Mouse (Mus musculus) cerebellum, adult 11-12 months (tissue): ENCODE results near the gene Zfp418.
A peak's percentile ranks its signal among the peaks of the same experiment; 100 is the strongest.
"Not testable (repeated sequence)": the region's sequence is repeated elsewhere in the genome, so short reads cannot be mapped to it uniquely, and the experiment has no call there.

ENCODE experiments used
- DNase-seq: peaks from one replicate; pipeline ENCODE4 v3.0.0; 2022

The Zfp418 gene

GRCm38 (mm10) chr7:7171227-7172147 lies at the start of gene Zfp418:
TSS of gene Zfp418 (plus strand) at chr7:7171330.
- peak; percentile 68 for DNase-seq

GRCm38 (mm10) chr7:7121602-7121980 lies 49.5 kb upstream of the Zfp418 start:
- no peak for DNase-seq

- not testable (repeated sequence) for DNase-seq
Observed at GRCm38 (mm10) chr7:7130491-7131124, 40.5 kb upstream of the Zfp418 start.

GRCm38 (mm10) chr7:7132751-7133150 lies 38.4 kb upstream of the Zfp418 start:
- DNase-seq = no peak

GRCm38 (mm10) chr7:7136379-7136866 lies 34.7 kb upstream of the Zfp418 start, which contains the start of gene Zfp773:
TSS of gene Zfp773 (minus strand) at chr7:7136755.
- DNase-seq = peak; percentile 65

GRCm38 (mm10) chr7:7144215-7144614 lies 26.9 kb upstream of the Zfp418 start:
- DNase-seq = no peak

- DNase-seq = no peak
Observed at GRCm38 (mm10) chr7:7145991-7146608, 25.0 kb upstream of the Zfp418 start.

GRCm38 (mm10) chr7:7185897-7186296 lies 14.8 kb downstream of the Zfp418 start:
- DNase-seq = no peak

- no peak for DNase-seq
Observed at GRCm38 (mm10) chr7:7187417-7188190, 16.5 kb downstream of the Zfp418 start.

GRCm38 (mm10) chr7:7188191-7188942 lies 17.2 kb downstream of the Zfp418 start:
- peak; percentile 69 for DNase-seq

GRCm38 (mm10) chr7:7209313-7210151 lies 38.4 kb downstream of the Zfp418 start, which contains the start of gene Zfp772:
TSS of gene Zfp772 (minus strand) at chr7:7209998.
- DNase-seq = peak; percentile 46
